Mouse (Mus musculus) gastrocnemius, postnatal 36 days (tissue): ENCODE data around the gene Pkn3. TPM values are rescaled to one million over a fixed set of nuclear protein-coding genes. Genes with fewer than 3 reads are reported as not detected.

Source experiments
- DNase-seq, 2 experiments: peaks; one replicate each; pipeline ENCODE4 v3.0.0; 2022
- intact Hi-C: fragments of 180-260 bp; cut with DNase I; formaldehyde crosslinking; loops from one replicate; pipeline ENCODE4 v1.15.1; 2025
- total RNA-seq, 2 experiments: library from RNA; stranded (reverse); gene quantifications; 2 replicates each; pipeline ENCODE4 v1.2.3; 2021

Pkn3 gene
- total RNA-seq, 2 experiments from 2014 or later: 2.8 to 5.1 TPM

DNA sequence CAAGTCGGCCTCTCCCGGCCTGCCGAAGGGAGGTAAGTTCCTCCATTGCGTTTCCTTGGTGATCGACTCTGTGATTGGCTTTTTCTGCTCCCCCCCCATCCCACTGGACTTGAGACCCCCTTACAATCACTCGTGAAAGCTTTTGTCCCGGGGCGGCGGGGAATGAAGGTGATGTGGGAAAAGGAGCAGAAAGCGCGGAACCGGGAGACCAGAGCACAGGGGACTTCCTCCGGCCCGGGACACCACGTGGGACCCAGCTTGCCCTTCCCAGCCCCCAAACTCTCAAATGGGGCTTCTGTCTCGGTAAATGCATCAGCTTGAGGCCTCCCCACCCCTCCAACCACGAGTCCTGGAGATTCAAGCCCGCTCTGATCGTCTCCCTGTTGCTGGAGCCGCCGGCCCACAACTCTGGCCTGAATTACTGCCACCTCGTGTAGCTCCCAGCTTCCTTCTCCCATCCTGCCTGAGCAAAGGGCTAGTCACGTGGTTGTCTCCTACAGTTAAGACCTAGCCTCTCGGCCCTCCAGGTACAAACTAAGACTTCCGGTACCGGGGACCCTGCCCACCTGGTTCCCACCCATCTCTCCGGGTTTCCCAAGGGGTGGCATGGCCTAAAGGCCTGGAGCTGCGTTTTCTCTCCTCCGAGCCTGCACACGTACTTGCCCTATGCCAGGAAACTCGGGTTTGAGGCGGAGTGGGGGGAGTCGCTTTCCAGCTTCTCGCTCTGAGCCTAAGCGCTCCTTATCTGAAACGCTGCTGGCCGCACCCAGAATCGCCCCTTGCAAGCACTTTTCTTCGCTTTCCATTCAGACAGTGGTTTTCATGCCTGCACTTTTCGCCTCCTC, 15.0 kb upstream of the Pkn3 start:
- intact Hi-C loops: no loop called here
- peak in 1 of 2 experiments; percentile 66 for DNase-seq

- intact Hi-C loops: no loop called here
- DNase-seq: no peak
Measured at GRCm38 (mm10) chr2:30063235-30063634, 14.2 kb upstream of the Pkn3 start.

- intact Hi-C loops: no loop called here
- no peak for DNase-seq
Measured at GRCm38 (mm10) chr2:30063791-30064190, 13.7 kb upstream of the Pkn3 start.

DNA sequence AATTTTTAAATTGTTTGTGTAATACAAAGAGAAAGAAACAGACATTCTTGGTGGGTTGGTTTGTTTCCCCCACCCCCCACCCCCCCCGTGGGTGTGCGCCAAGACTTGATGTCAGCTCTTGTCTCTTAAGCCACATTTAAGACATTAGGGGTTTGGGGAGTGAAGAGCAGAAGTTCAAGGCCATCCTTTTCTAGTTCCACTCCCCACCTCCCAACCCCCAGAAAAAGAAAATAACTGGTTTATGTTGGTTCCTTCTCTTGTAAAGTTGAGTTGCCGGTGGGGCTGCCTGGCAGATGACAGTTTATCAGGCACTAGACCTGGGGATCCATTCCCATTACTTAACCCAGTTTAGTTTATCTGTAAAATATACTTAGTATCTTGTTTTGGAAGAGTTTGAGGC, 13.2 kb upstream of the Pkn3 start:
- no peak for DNase-seq
- intact Hi-C loops: no loop called here

- DNase-seq: peak; percentile 89 to 95
- intact Hi-C loops: no loop called here
Measured at GRCm38 (mm10) chr2:30066046-30066901, 11.2 kb upstream of the Pkn3 start.

- intact Hi-C loops: no loop called here
- peak in 1 of 2 experiments; percentile 31 for DNase-seq
Measured at GRCm38 (mm10) chr2:30067031-30067888, 10.2 kb upstream of the Pkn3 start.

DNA sequence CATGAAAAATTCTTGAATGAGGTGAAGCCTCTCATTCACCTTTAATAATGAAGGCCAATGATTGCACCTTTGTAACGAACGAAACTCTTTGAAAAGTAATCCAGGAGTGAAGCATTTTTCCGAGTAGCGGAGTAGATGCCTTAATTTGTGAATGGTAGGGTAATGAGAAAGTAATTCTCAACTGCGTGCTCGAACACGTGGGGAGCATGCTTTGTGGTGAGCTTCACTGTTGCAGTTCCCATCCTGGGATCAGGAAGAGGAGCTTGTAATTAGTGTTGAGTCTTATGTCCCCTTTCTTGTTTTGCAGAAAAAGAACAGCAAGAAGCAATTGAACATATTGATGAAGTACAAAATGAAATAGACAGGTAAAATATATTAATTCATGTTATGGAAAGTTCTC, 9.5 kb upstream of the Pkn3 start:
- intact Hi-C loops: no loop called here
- no peak for DNase-seq

- no peak for DNase-seq
- intact Hi-C loops: no loop called here
Measured at GRCm38 (mm10) chr2:30072875-30073274, 4.6 kb upstream of the Pkn3 start.

GRCm38 (mm10) chr2:30073285-30073684, 4.2 kb upstream of the Pkn3 start:
- DNase-seq: no peak
- intact Hi-C loops: no loop called here

DNA sequence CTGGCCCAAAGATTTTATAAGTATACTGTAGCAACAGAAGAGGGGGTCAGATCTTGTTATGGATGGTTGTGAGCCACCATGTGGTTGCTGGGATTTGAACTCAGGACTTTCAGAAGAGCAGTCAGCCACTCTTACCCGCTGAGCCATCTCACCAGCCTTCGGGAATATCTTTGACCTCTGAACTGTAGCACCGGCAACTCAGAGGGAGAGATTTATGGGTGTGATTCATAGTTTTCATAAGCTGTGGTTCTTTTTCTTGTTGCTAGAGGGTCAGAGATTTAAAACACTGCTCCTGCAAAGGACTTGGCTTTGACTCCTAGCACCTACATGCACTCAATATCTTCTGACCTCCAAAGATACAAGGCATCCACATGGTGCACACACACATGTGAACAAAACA, 1.9 kb upstream of the Pkn3 start:
- no peak for DNase-seq
- intact Hi-C loops: loop anchor here (5.0 kb wide), 2 partner anchors 33 to 92 kb away; no protein-coding TSS in a partner anchor

GRCm38 (mm10) chr2:30076439-30076838, 1.0 kb upstream of the Pkn3 start:
- intact Hi-C loops: loop anchor here (5.0 kb wide), 2 partner anchors 34 to 91 kb away; no protein-coding TSS in a partner anchor
- no peak for DNase-seq

DNA sequence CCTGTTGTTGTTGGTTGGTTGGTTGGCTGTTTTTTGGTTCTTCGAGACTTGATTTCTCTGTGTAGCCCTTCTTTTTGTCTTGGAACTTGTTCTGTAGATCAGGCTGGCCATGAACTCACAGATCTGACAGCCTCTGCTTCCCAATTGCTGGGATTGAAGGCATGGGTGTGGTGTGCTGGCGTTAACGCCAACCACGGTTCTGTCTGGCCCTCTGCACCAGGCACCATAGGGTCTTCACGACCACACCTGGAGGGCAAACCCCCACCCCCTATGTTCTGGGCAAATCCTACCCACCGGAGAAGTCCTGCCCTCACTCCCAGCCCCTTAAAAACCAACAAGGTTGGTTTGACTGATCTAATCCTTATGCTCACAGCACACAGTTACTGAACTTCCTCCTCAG, 525 bp upstream of the Pkn3 start:
- DNase-seq: no peak
- intact Hi-C loops: loop anchor here (5.0 kb wide), 2 partner anchors 35 to 90 kb away; no protein-coding TSS in a partner anchor

DNA sequence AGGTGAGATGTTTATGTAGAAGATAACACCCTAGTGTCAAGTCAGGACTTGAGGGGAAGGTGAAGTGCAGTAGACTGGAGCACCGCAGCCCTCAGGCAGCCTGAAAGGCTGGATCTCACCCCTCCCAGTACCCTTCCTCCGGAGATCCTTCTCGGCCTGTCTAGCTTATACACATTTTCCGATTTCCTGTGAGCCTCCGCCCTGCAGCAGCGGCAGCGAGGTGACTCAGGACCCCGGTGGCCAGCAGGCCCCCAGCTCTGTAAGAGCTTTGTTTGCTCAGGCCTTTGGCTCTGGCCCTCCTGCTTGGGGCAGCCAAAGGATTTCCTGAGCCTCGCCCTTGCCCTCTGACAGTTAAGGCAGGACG, 847 bp downstream of the Pkn3 start:
- intact Hi-C loops: loop anchor here (5.0 kb wide), 2 partner anchors 36 to 89 kb away; no protein-coding TSS in a partner anchor
- no peak for DNase-seq

GRCm38 (mm10) chr2:30078760-30079159, 1.3 kb downstream of the Pkn3 start:
- intact Hi-C loops: loop anchor here (5.0 kb wide), 2 partner anchors 36 to 89 kb away; no protein-coding TSS in a partner anchor
- no peak for DNase-seq

- intact Hi-C loops: no loop called here
- no peak for DNase-seq
Measured at GRCm38 (mm10) chr2:30080181-30080800, 2.8 kb downstream of the Pkn3 start.

- DNase-seq: no peak
- intact Hi-C loops: no loop called here
Measured at GRCm38 (mm10) chr2:30084113-30084512, 6.6 kb downstream of the Pkn3 start.

DNA sequence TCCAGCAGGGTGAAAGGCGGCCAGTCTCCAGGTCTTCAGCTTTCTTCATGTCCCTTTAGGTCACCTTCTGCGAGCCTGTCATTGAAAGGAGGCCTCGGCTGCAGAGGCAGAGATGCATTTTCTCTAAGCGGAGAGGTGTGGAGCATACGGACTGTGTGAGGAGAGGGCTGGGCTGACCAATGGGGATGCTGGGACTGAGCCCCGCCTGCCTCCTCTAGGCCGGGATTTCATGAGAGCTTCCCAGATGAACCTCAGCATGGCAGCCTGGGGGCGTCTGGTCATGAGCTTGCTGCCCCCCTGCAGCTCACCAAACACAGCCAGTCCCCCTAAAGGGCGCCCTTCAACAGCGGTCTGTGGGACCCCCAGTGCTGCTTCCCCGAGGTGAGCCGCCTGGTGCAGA, 7.1 kb downstream of the Pkn3 start:
- DNase-seq: no peak
- intact Hi-C loops: no loop called here

DNA sequence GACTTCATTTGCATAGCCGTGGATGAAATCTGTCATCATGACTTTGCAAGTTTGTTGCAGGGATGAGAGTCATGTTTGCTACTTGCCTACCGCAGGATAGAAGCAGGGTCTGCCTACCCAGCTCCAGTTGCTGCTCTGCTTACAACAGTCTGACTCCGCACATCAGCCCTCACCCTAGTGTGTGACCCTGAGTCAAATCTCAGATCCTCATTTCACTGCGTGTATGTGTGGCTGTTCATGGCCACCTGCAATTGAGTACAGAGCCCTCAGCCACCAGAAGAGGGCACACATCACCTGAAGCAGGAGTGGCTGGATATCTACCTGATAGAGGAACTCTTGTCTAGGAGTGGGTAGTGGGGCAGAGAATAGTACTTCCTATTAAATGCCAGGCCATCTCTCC, 9.8 kb downstream of the Pkn3 start:
- intact Hi-C loops: no loop called here
- no peak for DNase-seq

DNA sequence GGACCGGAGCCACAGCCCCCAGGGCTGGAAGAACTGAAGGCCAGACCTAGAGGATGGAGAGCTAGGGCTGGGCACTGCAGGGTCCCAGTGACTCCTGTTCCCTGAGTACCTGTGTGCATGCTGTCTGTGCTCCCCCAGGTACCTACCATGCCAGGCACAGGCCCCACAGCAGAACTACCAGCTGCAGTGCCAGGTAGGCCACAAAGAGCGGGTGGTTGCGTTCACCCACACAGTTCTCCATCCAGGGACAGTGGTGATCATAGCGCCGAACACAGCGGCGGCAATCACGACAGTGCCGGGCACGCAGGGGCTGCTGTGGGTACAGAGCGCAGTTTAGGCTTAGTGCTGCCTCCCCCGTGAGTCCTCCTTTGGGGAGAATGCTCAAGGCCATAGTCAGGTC, 14.0 kb downstream of the Pkn3 start:
- DNase-seq: no peak
- intact Hi-C loops: no loop called here
